Mouse (Mus musculus): Measurements from ENCODE around the gene Cmip. TPM values are rescaled to one million over a fixed set of nuclear protein-coding genes. Genes with fewer than 3 reads are reported as not detected.

Cmip gene
- total RNA-seq, 2 experiments from 2014 or later, result 330 to 332 TPM

- no peak for DNase-seq (ENCODE audit: low spot score in 2 of 2)
Observed at GRCm38 (mm10) chr8:117343484-117343883, 86.6 kb downstream of the Cmip start.

- DNase-seq (ENCODE audit: low spot score in 2 of 2), result no peak
Observed at GRCm38 (mm10) chr8:117344899-117345298, 88.0 kb downstream of the Cmip start.

- DNase-seq (ENCODE audit: low spot score in 2 of 2), result no peak
Observed at GRCm38 (mm10) chr8:117345376-117345775, 88.5 kb downstream of the Cmip start.

- no peak for DNase-seq (ENCODE audit: low spot score in 2 of 2)
Observed at GRCm38 (mm10) chr8:117347556-117347955, 90.7 kb downstream of the Cmip start.

GRCm38 (mm10) chr8:117348718-117349394 lies 92.0 kb downstream of the Cmip start:
- DNase-seq (ENCODE audit: low spot score in 2 of 2), result no peak

- DNase-seq (ENCODE audit: low spot score in 2 of 2), result no peak
Observed at GRCm38 (mm10) chr8:117349541-117349940, 92.7 kb downstream of the Cmip start.

GRCm38 (mm10) chr8:117352098-117352497 lies 95.2 kb downstream of the Cmip start:
- DNase-seq (ENCODE audit: low spot score in 2 of 2), result no peak

GRCm38 (mm10) chr8:117355111-117355831 lies 98.4 kb downstream of the Cmip start:
- DNase-seq (ENCODE audit: low spot score in 2 of 2), result no peak

- DNase-seq (ENCODE audit: low spot score in 2 of 2), result no peak
Observed at GRCm38 (mm10) chr8:117356109-117356672, 99.3 kb downstream of the Cmip start.

- no peak for DNase-seq (ENCODE audit: low spot score in 2 of 2)
Observed at GRCm38 (mm10) chr8:117357491-117358467, 100.9 kb downstream of the Cmip start.

GRCm38 (mm10) chr8:117360172-117360930 lies 103.5 kb downstream of the Cmip start:
- no peak for DNase-seq (ENCODE audit: low spot score in 2 of 2)

- no peak for DNase-seq (ENCODE audit: low spot score in 2 of 2)
Observed at GRCm38 (mm10) chr8:117361595-117362437, 105.0 kb downstream of the Cmip start.

GRCm38 (mm10) chr8:117362438-117362726 lies 105.5 kb downstream of the Cmip start:
- no peak for DNase-seq (ENCODE audit: low spot score in 2 of 2)

- peak in 1 of 2 experiments; percentile 49 for DNase-seq (ENCODE audit: low spot score in 2 of 2)
Observed at GRCm38 (mm10) chr8:117363291-117363690, 106.4 kb downstream of the Cmip start.

- no peak for DNase-seq (ENCODE audit: low spot score in 2 of 2)
Observed at GRCm38 (mm10) chr8:117364374-117365160, 107.7 kb downstream of the Cmip start.

- DNase-seq (ENCODE audit: low spot score in 2 of 2), result peak in 1 of 2 experiments; percentile 46
Observed at GRCm38 (mm10) chr8:117366475-117366874, 109.6 kb downstream of the Cmip start.

GRCm38 (mm10) chr8:117367441-117367840 lies 110.6 kb downstream of the Cmip start:
- DNase-seq (ENCODE audit: low spot score in 2 of 2), result no peak

- peak in 1 of 2 experiments; percentile 30 for DNase-seq (ENCODE audit: low spot score in 2 of 2)
Observed at GRCm38 (mm10) chr8:117368781-117369180, 111.9 kb downstream of the Cmip start.

- DNase-seq (ENCODE audit: low spot score in 2 of 2), result no peak
Observed at GRCm38 (mm10) chr8:117370009-117370408, 113.1 kb downstream of the Cmip start.

Data from layer of hippocampus, postnatal 14 days (tissue).